Mouse (Mus musculus) left cerebral cortex, adult 6 months (tissue): ENCODE measurements around the gene Tshz2. TPM values are rescaled to one million over a fixed set of nuclear protein-coding genes. Genes with fewer than 3 reads are reported as not detected.

Source experiments
- long read RNA-seq, 2 experiments: library from polyadenylated mRNA; unstranded; transcript quantifications; one replicate each; pipeline ENCODE4 v2.0.0; 2019 to 2020
- polyA plus RNA-seq: library from polyadenylated mRNA; unstranded; fragments of <200 nt; fragmentation: Nextera tagmentation; gene quantifications from 2 replicates; pipeline ENCODE4 v1.2.3, GENCODE M21; 2021

Gene Tshz2
- 10.9 and 12.2 TPM in 2 replicates for polyA plus RNA-seq
- long read RNA-seq, experiment 1, partial matches to known transcripts, result 3 of 11 reads
- long read RNA-seq, experiment 1, other reads (novel, unspliced or antisense), result 5 of 11 reads
- long read RNA-seq, experiment 2, transcript Tshz2-204 (2 exons, 1,111 nt), result major isoform, 5 of 34 reads
- long read RNA-seq, experiment 2, partial matches to known transcripts, result 0 of 34 reads
- long read RNA-seq, experiment 2, other reads (novel, unspliced or antisense), result 26 of 34 reads

DNA sequence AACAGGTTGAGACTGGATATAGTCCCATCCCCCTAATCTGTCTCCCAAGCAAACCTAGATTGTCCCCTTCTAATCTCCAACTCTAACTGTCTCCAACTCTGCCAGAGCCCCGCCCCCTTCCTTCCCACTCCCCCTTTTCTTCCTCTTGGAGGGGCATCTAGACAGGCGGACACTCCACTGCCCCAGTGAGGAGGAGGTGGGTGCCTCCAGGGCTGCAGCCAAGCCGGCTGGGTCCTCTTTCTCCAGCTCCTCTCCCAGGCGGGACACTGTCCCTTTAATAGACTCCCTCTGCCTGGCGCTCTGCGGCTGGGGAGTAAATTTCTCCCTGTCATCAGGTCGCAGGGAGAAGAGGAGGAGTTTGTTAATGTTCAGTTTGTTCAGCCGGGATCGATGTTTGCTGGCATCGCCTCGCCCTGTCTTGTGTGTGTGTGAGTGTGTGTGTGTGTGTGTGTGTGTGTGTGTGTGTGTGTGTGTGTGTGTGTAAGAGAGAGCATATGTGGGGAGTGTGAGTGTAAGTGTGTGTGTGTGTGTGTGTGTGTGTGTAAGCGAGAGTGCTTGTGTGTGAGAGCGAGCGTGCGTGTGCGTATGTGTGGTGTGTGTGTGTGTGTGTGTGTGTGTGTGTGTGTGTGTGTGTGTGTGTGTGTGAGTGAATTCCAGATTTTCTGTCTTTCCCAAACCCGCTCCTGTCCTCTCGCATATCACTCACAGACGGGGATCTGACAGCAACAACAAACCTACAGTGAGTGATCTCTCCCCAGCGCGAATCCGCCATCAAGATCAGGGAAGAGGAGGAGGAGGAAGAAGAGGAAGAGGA lies at the start of gene Tshz2:
Gene Tshz2 (plus strand): TSS at position 676 of the 814 bp plus-strand sequence.

DNA sequence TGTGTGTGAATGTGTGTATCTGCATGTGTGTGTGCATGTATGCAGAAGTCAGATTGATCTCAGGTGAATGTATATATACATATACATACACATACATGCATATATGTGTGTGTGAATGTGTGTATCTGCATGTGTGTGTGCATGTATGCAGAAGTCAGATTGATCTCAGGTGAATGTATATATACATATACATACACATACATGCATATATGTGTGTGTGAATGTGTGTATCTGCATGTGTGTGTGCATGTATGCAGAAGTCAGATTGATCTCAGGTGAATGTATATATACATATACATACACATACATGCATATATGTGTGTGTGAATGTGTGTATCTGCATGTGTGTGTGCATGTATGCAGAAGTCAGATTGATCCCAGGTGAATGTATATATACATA lies 45.2 kb upstream of the Tshz2 start, which contains the start of gene Gm11011:
Gene Gm11011 (minus strand): TSS at position 101 of the 400 bp plus-strand sequence.

Other genes starting within 250 kb of the Tshz2 start
- not detected in 2 replicates for gene Gm11011, start 45.3 kb upstream of the Tshz2 start, polyA plus RNA-seq